Mouse (Mus musculus) MEL (cell line): Measurements from ENCODE around the gene Heg1.
A peak's percentile ranks its signal among the peaks of the same experiment; 100 is the strongest.

ENCODE experiments used
- CHD2 ChIP-seq: IDR thresholded peaks from 2 replicates; pipeline ENCODE4 v1.6.1; 2011; ENCODE audit warnings: low read length, improper control_type of control experiment
- CTCF ChIP-seq, 3 experiments: IDR thresholded peaks in 2 of 3; conservative IDR thresholded peaks in 1 of 3; 2 replicates each; pipeline ENCODE4 v1.5.1; 2011 to 2012; ENCODE audit warnings: low read length in 3 of 3, low read depth in 2 of 3, mild to moderate bottlenecking in 2 of 3, improper control_type of control experiment in 1 of 3, inconsistent platforms in 1 of 3, mixed read lengths in 1 of 3, moderate library complexity in 1 of 3; ENCODE audit not compliant: control insufficient read depth in 1 of 3, insufficient read depth in 1 of 3, poor library complexity in 1 of 3, severe bottlenecking in 1 of 3
- EP300 ChIP-seq, 2 experiments: IDR thresholded peaks; 2 replicates each; pipeline ENCODE4 v1.6.1; 2011; ENCODE audit warnings: improper control_type of control experiment in 2 of 2, low read length in 2 of 2, low read depth in 1 of 2, mild to moderate bottlenecking in 1 of 2
- GABPA ChIP-seq: IDR thresholded peaks from 2 replicates; pipeline ENCODE4 v1.6.1; 2012; ENCODE audit warnings: low read depth, mild to moderate bottlenecking, inconsistent platforms, low read length, improper control_type of control experiment, moderate library complexity
- HCFC1 ChIP-seq: IDR thresholded peaks from 2 replicates; pipeline ENCODE4 v1.6.1; 2012; ENCODE audit warnings: low read depth, mild to moderate bottlenecking, inconsistent platforms, low read length, improper control_type of control experiment, moderate library complexity
- POLR2A ChIP-seq, 2 experiments: IDR thresholded peaks; 2 replicates each; pipeline ENCODE4 v1.6.1; 2011 to 2012; ENCODE audit warnings: low read length in 2 of 2, mild to moderate bottlenecking in 2 of 2, control low read depth in 1 of 2, improper control_type of control experiment in 1 of 2, low read depth in 1 of 2, moderate library complexity in 1 of 2; ENCODE audit not compliant: control insufficient read depth in 1 of 2, insufficient read depth in 1 of 2, poor library complexity in 1 of 2
- POLR2AphosphoS2 ChIP-seq: IDR thresholded peaks from 2 replicates; pipeline ENCODE4 v1.6.1; 2011; ENCODE audit warnings: low read length, improper control_type of control experiment
- TCF12 ChIP-seq: IDR thresholded peaks from 2 replicates; pipeline ENCODE4 v1.6.1; 2014; ENCODE audit warnings: low read depth, mild to moderate bottlenecking, inconsistent platforms, low read length, improper control_type of control experiment, moderate library complexity
- USF1 ChIP-seq: IDR thresholded peaks from 2 replicates; pipeline ENCODE4 v1.6.1; 2014; ENCODE audit warnings: low read depth, mild to moderate bottlenecking, inconsistent platforms, low read length, improper control_type of control experiment, moderate library complexity

DNA sequence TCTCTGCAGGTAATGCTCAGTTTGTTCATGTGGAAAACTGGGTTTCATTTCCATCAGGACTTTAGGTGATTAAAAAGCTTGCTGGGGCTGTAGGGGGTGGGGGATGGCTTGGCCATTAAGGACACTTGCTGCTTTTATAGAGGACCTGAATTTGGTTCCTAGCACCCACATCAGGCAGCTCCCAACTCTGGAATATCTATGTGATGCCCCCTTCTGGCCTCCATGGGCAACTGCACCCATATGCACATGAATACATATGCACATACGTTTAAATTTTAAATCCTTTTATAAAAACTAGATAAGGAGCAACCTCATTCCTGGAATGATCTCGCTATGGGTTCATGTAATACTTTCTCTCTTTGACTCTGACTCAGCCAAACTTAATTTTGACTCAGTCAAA lies 39.1 kb downstream of the Heg1 start:
- TF ChIP-seq POLR2A (IDR thresholded peaks at IDR 0.05; ENCODE audit: control insufficient read depth in 1 of 2, insufficient read depth in 1 of 2, low read depth in 1 of 2, low read length in 2 of 2, poor library complexity in 1 of 2) = no peak
- no peak for TF ChIP-seq TCF12
- TF ChIP-seq CTCF (IDR thresholded peaks at IDR 0.05 in 2 of 3, conservative IDR thresholded peaks at IDR 0.05 in 1 of 3; ENCODE audit: control insufficient read depth in 1 of 3, insufficient read depth in 1 of 3, low read depth in 2 of 3, low read length in 3 of 3, poor library complexity in 1 of 3, severe bottlenecking in 1 of 3) = peak; percentile 8 to 28 (median 23); a peak in 2 of 6 replicates
- no peak for TF ChIP-seq GABPA
- TF ChIP-seq USF1 = no peak
- no peak for TF ChIP-seq EP300 (IDR thresholded peaks at IDR 0.05; ENCODE audit: low read depth in 1 of 2, low read length in 2 of 2)
- TF ChIP-seq CHD2 = no peak
- no peak for TF ChIP-seq HCFC1
- no peak for TF ChIP-seq POLR2AphosphoS2
